Mouse (Mus musculus): ENCODE results near the gene Fpr-rs3. TPM values are rescaled to one million over a fixed set of nuclear protein-coding genes. Genes with fewer than 3 reads are reported as not detected.

Gene Fpr-rs3
- not detected in 2 replicates for total RNA-seq (2014; rRNA removed)
- not detected in 2 replicates for polyA plus RNA-seq (2015; fragmentation: Nextera tagmentation; extraction: Ambion mirVana)

GRCm38 (mm10) chr17:20624777-20625176 lies at the start of gene Fpr-rs3:
Gene Fpr-rs3 (minus strand): TSS chr17:20624877.
- Histone ChIP-seq H3K9me3 (ENCODE audit: low read length) (no peaks in the 10 kb centered on the region), H3K27ac (no peak within 1 kb of the TSS), H3K4me1 (ENCODE audit: insufficient read depth, low read length) (no peaks in the 10 kb centered on the region), H3K9ac (replicated peaks; ENCODE audit: low read length) (no peak within 1 kb of the TSS), H3K4me2 (ENCODE audit: low read depth, low read length) (no peak within 1 kb of the TSS), H3K4me3 (ENCODE audit: low read length) (no peak within 1 kb of the TSS), H3K36me3 (ENCODE audit: insufficient read depth, low read length) (no peaks in the 10 kb centered on the region), H3K27me3 (ENCODE audit: insufficient read depth, low read length) (no peaks in the 10 kb centered on the region)
- no peak for TF ChIP-seq CTCF (IDR thresholded peaks at IDR 0.05; ENCODE audit: low read depth)
- ATAC-seq: no peak
- no peak for DNase-seq (ENCODE audit: low spot score)

DNA sequence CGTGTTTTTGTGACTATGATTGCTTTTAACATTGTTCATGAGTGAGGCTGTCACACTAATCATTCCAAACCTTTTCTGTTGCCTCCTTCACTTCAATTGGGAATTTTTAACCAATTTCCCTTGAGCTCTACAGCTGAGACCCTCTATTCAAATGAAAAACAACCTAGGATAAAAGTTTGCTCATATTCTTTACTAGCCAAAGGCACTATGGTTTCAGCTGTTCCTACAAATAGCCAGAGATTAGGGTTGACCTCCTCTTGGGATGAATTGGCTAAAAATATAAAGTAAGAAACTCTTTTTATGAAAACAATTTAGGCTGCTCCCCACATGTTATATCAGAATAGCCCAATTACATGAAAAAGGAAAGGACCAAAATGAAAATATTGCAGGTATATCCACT lies 28.4 kb downstream of the Fpr-rs3 start, which contains the start of gene Vmn2r110:
TSS of gene Vmn2r110 (minus strand) at position 101 of the 400 bp plus-strand sequence.
- Histone ChIP-seq H3K27me3 (ENCODE audit: insufficient read depth, low read length) (no peaks in the 10 kb centered on the region), H3K4me1 (ENCODE audit: insufficient read depth, low read length) (no peaks in the 10 kb centered on the region), H3K9ac (replicated peaks; ENCODE audit: low read length) (no peak within 1 kb of the TSS), H3K36me3 (ENCODE audit: insufficient read depth, low read length) (no peaks in the 10 kb centered on the region), H3K27ac (no peak within 1 kb of the TSS), H3K4me3 (ENCODE audit: low read length) (no peak within 1 kb of the TSS), H3K9me3 (ENCODE audit: low read length) (peaks cover 8% of the 10 kb centered on the region), H3K4me2 (ENCODE audit: low read depth, low read length) (no peak within 1 kb of the TSS)
- ATAC-seq: no peak
- WGBS: 30% methylated on average over 1 of the region's 1 CpGs
- no peak for DNase-seq (ENCODE audit: low spot score)
- no peak for TF ChIP-seq CTCF (IDR thresholded peaks at IDR 0.05; ENCODE audit: low read depth)

Other genes starting within 250 kb of the Fpr-rs3 start
- not detected in 2 replicates for gene Vmn1r224, start 210.7 kb downstream of the Fpr-rs3 start, total RNA-seq (2014; rRNA removed)
- not detected in 2 replicates for gene Vmn1r224, start 210.7 kb downstream of the Fpr-rs3 start, polyA plus RNA-seq (2015; fragmentation: Nextera tagmentation; extraction: Ambion mirVana)
- gene Vmn2r108, start 143.5 kb downstream of the Fpr-rs3 start, total RNA-seq (2014; rRNA removed): not detected in 2 replicates
- gene Vmn2r108, start 143.5 kb downstream of the Fpr-rs3 start, polyA plus RNA-seq (2015; fragmentation: Nextera tagmentation; extraction: Ambion mirVana): not detected in 2 replicates
- gene Vmn1r225, start 126.7 kb downstream of the Fpr-rs3 start, total RNA-seq (2014; rRNA removed): not detected in 2 replicates
- not detected in 2 replicates for gene Vmn1r225, start 126.7 kb downstream of the Fpr-rs3 start, polyA plus RNA-seq (2015; fragmentation: Nextera tagmentation; extraction: Ambion mirVana)
- not detected in 2 replicates for gene Vmn2r109, start 60.1 kb downstream of the Fpr-rs3 start, total RNA-seq (2014; rRNA removed)
- not detected in 2 replicates for gene Vmn2r109, start 60.1 kb downstream of the Fpr-rs3 start, polyA plus RNA-seq (2015; fragmentation: Nextera tagmentation; extraction: Ambion mirVana)
- not detected in 2 replicates for gene Vmn2r110, start 28.5 kb downstream of the Fpr-rs3 start, total RNA-seq (2014; rRNA removed)
- 0.01 TPM in 1 of 2 replicates, not detected in the other for gene Vmn2r110, start 28.5 kb downstream of the Fpr-rs3 start, polyA plus RNA-seq (2015; fragmentation: Nextera tagmentation; extraction: Ambion mirVana)
- gene Vmn1r226, start 58.0 kb upstream of the Fpr-rs3 start, total RNA-seq (2014; rRNA removed): not detected in 2 replicates
- not detected in 2 replicates for gene Vmn1r226, start 58.0 kb upstream of the Fpr-rs3 start, polyA plus RNA-seq (2015; fragmentation: Nextera tagmentation; extraction: Ambion mirVana)
- gene Vmn1r227, start 105.0 kb upstream of the Fpr-rs3 start, total RNA-seq (2014; rRNA removed): not detected in 2 replicates
- not detected in 2 replicates for gene Vmn1r227, start 105.0 kb upstream of the Fpr-rs3 start, polyA plus RNA-seq (2015; fragmentation: Nextera tagmentation; extraction: Ambion mirVana)
- gene Vmn1r228, start 161.3 kb upstream of the Fpr-rs3 start, total RNA-seq (2014; rRNA removed): not detected in 2 replicates
- not detected in 2 replicates for gene Vmn1r228, start 161.3 kb upstream of the Fpr-rs3 start, polyA plus RNA-seq (2015; fragmentation: Nextera tagmentation; extraction: Ambion mirVana)
- gene Vmn1r229, start 186.7 kb upstream of the Fpr-rs3 start, total RNA-seq (2014; rRNA removed): not detected in 2 replicates
- gene Vmn1r229, start 186.7 kb upstream of the Fpr-rs3 start, polyA plus RNA-seq (2015; fragmentation: Nextera tagmentation; extraction: Ambion mirVana): 0.01 TPM in 1 of 2 replicates, not detected in the other
- gene Vmn1r230, start 215.6 kb upstream of the Fpr-rs3 start, total RNA-seq (2014; rRNA removed): not detected in 2 replicates
- gene Vmn1r230, start 215.6 kb upstream of the Fpr-rs3 start, polyA plus RNA-seq (2015; fragmentation: Nextera tagmentation; extraction: Ambion mirVana): not detected in 2 replicates

Measured in hindbrain, postnatal 0 days (tissue).